Mouse (Mus musculus) ovary, postnatal 10 days (tissue): ENCODE data around the gene B9d1.
A peak's percentile ranks its signal among the peaks of the same experiment; 100 is the strongest.

ENCODE experiments used
- DNase-seq: peaks from one replicate; pipeline ENCODE4 v3.0.0; 2022; ENCODE audit warnings: low spot score

B9d1 gene

DNA sequence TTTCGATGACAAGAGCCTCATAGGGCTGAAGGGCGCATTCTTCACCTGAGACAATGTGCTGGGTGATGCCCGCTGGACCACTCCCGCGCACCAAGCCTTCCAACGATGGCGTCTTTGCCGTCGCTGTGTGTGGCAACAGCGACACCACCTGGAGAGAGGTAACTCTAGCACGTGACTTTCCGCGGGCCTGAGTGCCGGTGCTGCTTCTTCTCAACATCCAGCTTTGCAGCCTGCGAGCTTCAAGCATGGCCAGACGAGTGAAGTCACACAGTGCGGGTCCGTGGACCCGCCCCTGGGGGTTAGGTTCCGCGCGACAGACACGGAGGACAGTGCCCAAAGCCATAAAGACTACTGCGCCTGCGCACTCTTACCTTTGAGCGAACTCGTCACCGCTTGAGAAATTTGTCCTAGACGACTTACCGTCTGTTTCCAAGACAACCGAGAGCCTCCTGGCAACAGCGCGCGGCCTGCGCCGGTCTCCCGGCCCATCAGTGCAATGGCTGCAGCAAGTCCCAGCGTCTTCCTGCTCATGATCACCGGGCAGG, at the start of gene B9d1:
B9d1 (plus strand) TSS at position 432 of the 545 bp plus-strand sequence.
- peak; percentile 97 for DNase-seq

DNA sequence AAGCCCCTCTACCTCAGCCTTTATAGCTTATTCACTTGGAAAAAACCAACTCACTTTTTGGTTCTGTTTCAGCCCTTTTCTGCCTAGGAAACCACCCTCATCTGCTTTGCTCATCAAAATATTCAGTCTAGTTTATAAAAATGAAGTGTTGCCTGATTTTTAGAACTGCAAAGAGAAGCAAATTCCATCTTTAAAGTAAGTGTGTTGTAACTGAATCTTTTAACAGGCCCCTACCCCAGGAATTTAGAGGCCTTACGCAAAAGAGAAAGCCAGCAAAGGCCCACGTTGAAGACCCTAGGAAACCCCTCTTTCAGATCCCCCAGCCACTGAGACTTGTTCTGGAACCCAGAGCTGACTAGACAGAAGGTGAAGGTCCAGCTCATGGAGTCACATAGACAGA, 40.9 kb upstream of the B9d1 start:
- DNase-seq: no peak

DNA sequence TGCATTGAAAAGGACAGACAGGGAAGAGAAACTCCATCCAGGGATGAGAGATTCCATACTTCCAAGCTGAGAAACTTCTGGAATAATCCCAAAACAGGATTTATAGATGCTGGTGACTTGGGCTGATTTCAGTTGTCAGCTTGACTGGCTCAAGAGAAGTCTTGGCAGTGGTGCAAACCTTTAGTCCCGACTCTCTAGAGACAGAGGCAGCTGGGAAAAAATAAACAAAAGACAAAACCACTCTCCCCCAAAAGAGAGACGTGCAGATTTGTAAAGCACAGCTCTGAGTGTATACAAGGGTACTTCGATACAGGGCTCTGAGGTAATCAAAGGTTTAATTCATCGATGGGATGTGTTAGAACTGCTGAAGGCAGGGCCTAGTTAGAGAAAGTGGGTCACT, 39.5 kb upstream of the B9d1 start:
- DNase-seq: no peak

DNA sequence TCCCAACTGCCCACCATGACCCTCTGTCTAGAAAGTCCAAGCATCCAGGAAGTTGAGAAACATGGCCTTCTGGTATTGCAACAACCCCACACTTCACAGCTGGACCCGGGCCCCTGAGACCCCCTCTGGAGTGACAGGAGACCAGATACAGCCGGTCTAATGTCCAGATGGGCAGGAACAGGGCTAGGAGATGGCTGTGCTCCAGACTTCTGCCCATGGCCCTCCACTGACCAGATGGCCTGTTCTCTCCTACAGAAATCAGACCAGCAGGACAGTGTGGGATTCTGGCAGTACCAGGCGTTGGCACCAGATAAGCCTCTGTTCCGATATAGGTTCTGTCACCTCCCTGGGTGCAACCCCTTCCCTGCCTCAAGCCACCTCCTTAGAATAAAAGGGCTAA, 36.4 kb upstream of the B9d1 start:
- DNase-seq: no peak

DNA sequence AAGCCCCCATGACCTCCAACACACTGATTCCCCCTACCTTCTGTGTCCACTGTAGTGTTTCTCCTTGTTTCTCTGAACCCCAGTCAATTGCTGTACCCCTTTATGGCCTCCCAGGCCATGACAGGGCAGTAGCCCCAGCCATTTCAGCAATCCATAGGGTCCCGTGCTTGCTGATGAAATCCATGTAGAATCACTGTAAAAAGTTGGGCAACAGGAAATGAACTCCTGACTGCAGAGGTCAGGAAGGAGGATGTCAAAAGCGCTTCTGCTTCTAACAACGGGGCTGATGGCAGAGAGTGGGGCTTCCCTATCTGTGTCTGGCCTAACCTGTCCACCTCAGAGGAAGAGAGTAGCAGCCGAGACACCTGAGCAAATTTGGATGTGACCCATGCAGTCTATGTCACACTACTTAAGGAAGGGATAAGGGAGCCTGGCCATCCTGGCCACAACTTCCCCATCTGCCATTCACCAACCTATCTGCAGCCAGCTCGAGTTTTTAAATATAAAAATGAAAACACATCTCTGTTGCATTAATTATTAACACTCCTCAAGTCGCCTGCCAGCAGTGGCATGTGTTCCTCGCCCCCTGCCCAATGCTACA, 35.5 kb upstream of the B9d1 start:
- no peak for DNase-seq

DNA sequence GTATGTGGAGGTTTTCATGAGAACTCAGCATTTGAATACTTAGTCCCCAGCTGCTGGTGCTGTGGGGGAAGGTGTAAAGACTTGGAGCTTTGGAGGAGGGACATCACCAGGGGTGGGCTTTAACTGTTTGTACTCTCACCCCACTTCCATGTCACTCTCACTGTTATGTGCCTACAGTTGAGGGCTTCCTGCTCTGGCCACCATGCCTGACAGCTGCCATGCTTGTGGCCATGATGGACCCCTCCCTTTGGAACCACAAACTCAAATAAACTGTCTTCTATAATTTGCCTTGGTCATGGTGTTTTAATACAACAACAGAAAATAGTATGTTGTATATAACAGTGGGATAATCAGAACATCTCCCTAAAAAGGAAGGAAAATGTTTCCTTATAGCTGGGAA, 34.1 kb upstream of the B9d1 start:
- no peak for DNase-seq

DNA sequence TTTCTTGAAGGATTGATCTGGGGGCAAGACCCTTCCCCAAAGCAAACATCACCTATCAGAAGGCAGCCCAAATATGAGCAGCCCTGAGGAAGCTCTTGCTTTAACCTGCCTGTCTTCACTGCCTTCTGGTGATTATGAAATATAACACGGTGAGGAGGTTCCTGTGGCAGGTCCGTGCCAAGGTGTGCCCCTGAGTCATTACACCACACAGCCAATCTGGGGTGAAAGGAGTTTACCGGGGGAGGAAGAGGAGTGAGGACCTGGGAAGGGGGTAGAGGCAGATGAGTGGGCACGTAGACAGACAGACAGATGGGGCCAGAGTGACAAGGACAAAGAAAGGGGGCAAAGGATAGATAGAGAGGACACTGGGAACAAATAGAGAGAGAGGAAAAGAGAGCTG, 31.3 kb upstream of the B9d1 start:
- no peak for DNase-seq

DNA sequence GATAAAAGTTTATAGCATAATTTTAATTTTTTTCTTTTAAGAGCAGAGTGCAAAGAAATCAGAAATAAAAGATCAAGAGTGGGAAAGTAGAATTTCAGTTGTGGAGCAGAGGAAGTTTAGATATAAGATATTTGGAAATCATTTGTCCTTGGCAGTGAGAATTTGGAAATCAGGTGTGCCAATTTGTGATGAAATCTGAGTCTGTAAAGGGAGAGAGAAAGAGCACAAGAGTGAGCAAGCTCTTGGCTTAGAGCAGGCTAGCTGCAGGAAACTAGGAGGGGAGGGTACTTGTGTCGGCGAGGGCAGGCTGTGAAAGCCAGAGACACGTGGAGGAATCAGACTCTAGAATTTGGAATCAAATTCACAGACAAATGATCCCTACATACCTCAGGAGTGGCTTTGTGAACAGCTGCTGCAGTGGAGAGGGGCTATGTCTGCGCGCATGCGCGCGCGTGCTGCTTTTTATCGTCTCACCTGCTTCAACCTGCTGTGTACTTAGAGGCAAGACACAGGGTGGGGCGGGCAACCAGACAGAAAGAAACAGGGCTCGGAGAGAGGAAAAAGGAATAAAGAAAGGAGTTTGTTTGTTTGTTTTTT, 28.1 kb upstream of the B9d1 start:
- no peak for DNase-seq

DNA sequence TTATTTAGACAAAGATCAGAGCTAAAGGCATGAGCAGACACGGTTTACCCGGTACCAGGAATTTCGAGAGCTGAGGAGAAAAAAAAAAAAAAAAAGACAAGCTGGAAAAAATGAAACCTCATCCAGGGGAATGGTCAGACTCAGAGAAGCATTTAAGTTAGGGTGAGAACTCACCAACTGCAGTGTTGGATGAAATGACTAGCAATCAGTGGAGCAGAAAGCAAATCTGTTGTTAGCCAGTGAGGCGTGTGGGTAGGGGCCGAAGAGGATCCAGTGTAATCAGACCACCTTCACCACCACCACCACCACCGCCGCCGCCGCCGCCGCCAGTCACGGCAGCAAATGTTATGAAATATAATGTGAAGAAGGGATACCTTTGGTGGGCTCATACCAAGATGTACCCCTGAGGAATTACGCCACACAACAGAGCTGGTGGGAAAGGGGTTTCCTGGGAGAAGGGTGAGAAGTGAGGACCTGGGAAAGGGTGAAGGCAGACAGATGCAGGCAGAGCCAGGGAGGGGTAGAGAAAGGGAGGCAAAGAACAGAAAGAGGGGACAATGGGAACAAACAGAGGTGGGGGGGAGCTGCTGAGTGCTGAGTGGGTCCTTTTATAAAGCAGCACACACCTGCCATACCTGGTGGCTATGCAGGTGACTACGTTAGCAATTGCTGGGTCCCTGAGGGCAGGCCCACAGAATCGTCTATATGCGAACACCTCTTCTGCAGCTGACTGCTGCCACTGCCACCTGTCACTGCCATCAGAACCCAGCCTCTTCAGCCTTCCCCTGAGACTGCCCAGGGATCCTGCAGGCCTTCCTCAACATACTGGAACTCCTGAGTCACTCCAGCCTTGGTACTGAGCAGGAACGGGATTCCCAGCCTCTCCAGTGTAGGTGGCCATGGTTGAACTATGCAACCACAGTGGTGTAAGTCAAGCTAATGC, 27.1 kb upstream of the B9d1 start:
- DNase-seq: no peak

DNA sequence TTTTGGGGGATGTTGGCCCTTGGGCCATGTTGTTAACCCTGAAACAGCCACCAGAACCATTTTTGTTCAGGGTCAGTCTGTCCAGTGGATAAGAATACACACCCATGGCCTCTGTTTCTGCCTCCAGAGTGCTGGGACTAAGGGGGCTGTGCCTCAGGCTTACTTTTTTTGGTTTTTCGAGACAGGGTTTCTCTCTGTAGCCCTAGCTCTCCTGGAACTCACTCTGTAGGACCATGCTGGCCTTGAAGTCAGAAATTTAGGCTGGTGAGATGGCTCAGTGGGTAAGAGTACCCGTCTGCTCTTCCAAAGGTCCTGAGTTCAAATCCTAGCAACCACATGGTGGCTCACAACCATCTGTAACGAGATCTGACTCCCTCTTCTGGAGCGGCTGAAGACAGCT, 26.2 kb upstream of the B9d1 start:
- no peak for DNase-seq

DNA sequence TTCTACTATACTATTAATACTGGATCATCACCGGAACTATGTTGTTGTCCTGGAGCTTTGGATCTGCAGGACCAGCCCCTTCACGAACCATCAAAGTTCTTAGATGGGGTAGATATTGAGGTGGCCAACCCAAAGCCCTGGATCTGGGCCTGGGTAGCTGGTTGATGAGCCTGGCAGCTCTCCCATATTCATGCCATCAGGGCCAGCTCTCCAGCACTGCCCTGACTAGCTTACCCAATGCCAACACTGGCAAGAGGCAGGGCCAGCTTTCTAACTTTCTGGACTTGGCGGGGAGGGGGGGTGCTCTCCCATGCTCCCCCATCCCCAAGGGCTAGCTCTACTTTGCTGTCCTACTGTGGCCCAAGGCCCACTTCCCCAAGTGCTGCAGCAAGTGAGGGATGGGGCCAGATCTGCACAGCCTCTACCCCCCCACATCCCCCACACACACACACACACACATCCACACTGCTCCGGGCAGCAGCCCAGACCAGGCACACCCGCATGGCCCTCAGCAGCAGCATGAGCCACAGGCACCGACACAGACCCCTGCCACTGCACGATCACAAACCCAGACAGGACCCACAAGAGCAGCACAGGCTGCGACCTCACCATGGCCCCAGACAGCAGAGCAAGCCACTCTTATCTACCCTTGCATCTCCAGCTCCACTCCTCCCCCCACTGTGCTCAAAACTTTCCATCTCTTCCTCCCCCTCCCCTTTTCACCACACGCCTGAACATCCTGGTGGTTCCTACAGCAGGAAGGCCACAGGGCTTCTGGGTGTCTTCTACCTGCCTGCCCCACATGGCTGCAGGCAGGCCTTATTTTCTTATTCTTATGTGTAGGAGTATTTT, 23.5 kb upstream of the B9d1 start:
- DNase-seq: no peak

DNA sequence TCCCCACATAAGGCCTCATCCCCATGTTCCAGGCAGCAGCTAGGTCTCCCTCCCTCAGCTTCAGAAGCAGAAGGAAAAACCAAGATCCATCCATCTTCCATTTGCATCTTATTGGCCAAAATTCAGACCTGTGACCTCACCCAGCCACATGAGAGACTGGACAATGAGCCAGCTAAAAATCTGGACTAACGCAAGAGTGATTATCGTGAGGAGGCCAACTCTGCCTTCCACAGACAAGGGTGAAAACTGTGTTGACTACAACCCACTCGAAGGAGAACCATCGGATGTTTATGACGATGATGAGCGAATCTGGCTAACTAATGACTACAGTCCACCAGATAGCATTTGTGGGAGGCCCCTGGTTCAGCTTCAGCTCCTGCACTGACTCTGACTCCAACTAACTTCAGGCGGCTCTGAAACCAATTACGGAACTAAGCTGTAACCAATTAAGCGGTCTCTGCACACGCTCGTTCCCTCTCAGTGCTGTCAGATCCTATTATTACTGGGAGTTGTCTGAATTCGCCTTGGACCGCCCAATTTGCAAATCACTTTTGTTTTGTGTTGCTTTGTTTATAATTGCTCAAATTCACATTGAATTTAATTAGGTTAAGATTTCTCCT, 21.6 kb upstream of the B9d1 start:
- DNase-seq: no peak

DNA sequence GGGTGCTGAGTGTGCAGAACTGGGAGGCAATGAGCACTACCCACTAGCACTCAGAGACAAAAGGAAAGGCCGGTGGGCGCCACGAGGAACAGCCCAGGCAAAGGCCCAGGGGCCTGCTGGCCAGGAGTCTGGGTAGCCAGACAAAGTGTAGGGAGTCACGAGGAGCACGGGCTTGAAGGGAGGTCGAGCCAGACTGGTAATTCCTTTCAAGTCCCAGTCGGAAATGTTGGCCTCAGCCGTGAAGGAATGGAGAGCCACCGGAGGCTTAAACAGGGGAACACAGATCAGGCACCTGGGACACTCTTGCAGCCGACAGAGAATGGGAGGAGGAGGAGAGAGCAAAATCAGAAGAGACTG, 20.7 kb upstream of the B9d1 start:
- DNase-seq: no peak

DNA sequence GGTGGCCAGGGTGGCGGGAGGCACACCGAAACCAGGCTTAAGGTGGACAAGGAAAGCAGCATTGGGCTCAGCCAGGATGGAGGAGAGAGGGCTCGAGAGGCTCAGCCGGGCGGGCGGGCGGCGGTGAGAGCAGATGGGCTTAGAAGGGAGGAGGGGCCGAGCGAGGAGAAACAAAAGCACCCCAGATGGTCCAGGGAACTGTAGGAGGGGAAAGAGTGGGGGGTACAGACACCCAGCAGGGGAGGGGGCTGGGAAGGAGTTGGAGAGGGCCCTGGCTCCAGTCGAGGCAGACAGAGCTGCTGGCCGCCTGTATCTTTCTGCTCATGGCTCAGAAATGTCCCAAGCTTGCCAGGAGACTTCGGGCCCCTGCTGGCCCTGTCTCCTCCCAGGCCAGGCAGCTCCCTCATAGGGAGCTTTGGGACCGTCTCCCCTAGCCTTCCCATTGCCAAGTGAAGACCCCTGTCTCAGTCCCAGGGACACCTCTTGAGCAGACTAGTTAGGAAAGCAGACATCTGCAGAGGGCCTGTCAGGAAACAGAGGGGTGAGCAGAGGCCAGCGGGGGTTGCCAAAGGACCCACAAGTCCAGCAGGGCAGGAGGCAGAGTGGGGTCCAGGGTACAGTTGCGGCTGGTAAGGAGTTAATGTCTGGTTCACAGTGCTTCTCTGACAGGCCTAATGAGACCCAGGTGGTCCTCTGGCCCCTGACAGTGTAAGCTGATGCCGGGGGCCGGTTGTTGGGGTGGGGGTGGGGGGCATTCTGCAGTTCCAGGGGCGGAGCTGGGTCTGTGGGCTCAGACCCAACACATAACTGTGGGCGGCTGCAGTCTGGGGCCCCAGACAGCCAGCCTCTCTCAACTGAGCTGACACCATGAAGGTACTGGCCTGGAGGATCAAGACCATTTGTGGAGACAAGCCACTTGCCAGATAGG, 20.1 kb upstream of the B9d1 start, which contains the start of gene Mfap4:
Mfap4 (plus strand) TSS at position 819 of the 928 bp plus-strand sequence.
- no peak for DNase-seq

DNA sequence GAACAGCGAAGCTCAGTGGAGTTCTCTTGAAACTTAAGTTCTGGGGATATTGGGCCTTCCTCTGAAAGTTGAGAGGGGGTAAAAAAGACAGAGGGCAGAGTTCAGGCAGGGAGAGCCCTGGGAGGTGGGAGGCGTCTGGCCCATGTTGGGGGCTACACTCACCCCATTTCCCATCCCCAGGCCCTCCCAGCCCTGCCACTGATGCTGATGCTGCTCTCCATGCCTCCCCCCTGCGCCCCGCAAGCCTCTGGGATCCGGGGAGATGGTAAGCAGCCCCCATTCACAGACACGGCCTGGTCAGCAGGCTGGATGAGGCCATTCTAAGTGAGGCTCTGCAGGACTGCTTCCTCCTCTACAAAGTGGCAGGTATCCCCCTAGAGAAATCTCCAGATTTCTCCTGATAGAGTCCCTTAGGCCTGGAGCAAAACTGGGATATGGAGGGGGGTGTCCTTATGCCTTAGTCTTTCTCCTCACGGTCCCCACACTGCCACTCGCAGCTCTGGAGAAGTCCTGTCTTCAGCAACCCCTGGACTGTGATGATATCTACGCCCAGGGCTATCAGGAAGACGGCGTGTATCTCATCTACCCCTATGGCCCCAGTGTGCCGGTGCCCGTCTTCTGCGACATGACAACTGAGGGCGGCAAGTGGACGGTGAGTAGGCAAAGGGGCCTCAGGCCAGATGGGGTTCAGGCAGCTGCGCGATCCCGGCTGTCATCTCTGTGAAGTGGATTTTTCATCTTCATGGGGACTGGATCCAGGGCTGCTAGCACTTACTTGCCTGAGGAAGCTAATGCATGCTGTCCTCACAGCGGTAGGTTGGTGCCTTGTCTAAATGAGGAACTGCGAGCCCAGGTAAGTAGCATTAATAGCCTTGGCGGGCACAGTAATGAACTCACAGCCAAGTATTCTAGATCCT, 19.1 kb upstream of the B9d1 start:
- DNase-seq: no peak

DNA sequence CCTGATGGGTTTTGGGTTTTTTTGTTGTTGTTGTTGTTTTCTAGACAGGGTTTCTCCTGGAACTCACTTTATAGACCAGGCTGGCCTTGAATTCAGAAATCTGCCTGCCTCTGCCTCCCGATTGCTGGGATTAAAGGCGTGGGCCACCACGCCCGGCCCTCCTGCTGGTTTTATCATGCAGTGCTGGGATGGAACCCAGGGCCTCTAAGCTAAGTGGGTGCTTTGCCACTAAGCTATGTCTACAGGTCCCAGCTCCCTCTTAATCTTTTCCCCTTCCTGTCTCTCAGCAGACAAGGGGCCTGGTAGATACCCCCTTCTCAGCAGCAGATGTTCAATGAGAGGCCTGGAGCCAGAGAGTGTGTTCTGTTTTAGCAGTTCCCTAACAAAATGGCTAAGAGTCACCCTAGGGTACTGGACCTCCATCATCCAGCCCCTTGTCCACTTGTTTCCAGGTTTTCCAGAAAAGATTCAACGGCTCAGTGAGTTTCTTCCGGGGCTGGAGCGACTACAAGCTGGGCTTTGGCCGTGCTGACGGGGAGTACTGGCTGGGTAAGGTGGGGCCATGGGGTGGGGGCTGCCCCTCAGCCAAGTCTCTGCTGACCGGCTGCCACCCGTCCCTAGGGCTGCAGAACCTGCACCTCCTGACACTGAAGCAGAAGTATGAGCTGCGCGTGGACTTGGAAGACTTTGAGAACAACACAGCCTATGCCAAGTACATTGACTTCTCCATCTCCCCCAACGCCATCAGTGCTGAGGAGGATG, 18.3 kb upstream of the B9d1 start:
- DNase-seq: no peak

DNA sequence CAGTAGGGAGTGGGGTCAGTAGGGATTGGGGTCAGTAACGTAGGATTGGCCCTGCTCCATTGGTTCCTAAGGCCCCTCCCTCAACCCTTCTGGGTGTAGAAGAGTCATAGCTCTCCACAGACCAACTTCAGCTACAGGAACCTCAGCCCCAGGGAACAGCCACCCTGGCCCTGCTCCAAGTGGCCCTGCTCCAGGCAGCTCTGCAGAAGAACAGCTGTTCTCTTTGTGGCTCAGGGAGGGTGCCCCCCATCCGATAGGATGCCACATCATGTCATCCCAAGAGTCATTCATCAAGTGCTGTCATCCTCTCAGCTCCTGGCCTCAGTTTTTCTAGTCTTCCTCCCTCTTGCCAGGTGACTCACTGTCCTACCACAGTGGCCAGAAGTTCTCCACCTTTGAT, 17.5 kb upstream of the B9d1 start:
- DNase-seq: no peak

DNA sequence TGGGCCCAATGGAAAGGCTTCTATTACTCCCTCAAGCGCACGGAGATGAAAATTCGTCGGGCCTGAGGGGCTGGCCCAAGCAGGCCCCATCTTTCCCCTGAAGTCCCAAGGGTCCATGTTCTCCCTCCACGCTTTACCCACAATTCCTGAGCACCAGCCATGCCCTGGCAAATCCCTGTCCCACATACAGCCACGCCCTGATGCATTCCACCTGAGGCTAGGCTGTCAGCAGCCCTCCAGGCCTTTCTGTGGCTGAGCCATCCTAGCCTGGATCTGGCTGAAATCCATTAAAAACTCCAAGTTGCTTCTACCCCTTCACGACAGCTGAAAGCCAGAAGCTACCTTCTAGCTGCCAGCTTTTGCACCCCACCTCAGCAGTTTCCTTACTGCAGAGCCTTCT, 17.0 kb upstream of the B9d1 start:
- DNase-seq: no peak

DNA sequence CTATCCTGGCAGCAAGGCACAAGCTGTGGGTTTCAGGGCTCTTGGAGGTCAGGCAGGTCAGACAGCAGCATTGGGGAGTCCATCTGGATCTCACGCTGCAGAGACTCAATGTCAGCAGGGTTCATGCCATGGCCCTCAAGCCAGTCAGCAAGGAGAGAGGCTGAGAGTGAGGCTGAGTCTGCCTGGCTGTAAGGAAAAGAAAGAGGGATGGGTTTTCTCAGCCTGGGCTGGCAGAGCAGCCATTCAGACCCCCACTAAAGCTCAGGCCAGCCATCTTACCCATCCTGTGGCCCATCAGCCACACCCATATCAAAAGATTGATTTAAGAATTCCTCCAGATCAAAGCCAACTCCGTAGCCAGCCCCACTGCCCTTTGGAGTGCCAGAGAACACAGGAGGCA, 15.9 kb upstream of the B9d1 start:
- no peak for DNase-seq
